Mouse (Mus musculus) cerebellum, postnatal 10 days (tissue): ENCODE measurements at regions not wholly inside any gene's neighbourhood (a gene's known extent, or its start where the extent isn't known, plus 50 kb on each side); places are given as distances from the start of the nearest gene placed in this dataset.
"Not testable (repeated sequence)": the region's sequence is repeated elsewhere in the genome, so short reads cannot be mapped to it uniquely, and the experiment has no call there.

Experiments used
- DNase-seq, 2 experiments: peaks; one replicate each; pipeline ENCODE4 v3.0.0; 2021; ENCODE audit warnings: mixed read lengths in 2 of 2

DNA sequence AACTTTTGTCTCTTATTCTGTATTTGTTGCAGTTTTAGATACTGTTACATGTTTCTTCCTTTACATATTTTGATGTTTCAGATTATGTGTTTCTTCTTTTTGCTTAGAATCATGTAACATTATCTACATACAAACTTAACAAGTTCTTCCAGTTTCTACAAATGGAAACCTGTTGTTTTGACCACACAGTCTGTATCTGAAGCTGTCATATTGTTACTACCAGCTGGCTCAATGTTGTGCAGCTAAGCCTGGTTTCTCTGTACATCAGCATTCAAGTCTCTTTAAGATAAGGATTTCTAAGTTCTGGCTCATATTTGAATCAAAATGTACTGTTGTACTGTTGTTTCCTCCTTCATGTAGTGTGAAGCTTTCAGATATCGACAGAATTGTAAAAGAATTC, 65.4 kb upstream of the Vps41 start:
- DNase-seq, result no peak

DNA sequence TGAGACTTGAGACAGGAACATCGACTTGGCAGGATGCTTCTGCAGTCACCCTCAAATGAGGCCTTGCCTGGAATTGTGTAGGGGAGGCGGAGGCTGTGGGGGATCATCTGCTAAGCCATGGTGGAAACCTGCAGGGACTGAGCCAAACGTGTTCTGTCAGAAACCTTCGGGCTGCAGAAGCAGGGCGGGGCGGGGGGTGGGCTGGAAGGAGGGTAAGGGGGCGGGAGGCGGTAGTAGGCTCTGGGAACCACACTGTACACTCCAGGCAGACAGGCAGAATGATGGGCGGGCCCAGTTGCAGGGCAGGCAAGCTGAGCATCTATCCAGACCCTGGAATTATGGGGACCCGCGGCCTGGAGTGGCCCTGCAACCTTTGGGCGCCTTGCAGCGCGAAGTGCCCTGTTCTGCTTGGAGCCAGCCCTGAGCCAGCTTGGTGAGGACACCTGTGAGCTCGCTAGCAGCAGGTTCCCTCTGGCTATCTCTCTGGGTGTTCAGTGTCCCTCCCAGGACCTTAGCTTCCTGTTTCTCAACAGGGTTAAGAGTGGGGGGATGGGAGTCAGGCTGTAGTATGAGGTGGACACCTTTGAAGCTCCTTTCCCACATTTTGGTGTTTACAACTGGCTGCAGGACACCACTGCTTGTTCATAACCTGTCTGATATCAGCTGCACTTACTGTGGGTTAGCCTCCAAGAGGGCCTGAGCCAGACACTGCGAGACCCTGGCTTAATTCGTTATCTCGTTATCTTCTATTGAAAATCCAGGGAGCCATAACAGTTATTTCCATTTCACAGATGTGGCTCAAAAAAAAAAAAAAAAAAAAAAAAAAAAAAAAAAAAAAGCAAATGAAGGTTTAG, 102.1 kb upstream of the Vps41 start:
- DNase-seq, result peak; percentile 21 to 32

GRCm38 (mm10) chr13:18580718-18581550, 136.2 kb upstream of the Vps41 start:
- DNase-seq, result peak; percentile 19 to 39

- DNase-seq, result no peak
These were observed 141.1 kb upstream of the Vps41 start for GRCm38 (mm10) chr13:18576016-18576415.

GRCm38 (mm10) chr13:18575599-18575998, 141.5 kb upstream of the Vps41 start:
- no peak for DNase-seq

DNA sequence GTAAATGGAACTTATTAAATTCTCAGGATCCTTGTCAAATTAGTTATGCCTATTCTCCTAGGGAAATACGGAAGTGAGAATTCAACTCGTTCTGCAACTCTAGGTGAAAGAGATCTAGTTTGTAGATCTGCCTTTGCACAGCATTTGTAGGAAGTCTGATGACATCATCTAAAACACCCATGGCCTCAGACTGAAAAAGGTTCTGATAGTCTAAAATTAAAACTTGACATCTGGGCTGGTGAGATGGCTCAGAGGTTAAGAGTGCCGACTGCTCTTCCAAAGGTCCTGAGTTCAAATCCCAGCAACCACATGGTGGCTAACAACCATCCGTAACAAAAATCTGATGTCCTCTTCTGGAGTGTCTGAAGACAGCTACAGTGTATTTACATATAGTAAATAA, 144.5 kb upstream of the Pou6f2 start:
- not testable (repeated sequence) for DNase-seq

DNA sequence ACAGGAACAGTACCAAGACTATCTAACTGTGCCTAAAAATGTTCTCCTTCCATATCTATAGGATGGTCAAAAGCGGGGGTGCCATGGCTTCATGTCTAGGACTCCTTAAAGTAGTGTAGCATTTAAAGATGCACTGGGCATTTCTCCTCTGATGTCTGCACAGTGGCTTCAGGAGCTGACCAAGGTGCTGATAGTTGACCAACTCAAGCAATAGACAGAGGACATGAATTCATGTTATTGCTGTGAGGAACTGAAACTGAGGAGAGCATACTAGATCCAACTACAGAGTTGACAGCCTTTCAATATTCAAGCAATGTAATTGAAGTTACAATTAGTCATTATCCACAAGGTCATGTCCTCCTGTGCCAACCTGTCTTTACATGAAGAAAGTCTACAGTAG, 133.0 kb upstream of the Pou6f2 start:
- no peak for DNase-seq

DNA sequence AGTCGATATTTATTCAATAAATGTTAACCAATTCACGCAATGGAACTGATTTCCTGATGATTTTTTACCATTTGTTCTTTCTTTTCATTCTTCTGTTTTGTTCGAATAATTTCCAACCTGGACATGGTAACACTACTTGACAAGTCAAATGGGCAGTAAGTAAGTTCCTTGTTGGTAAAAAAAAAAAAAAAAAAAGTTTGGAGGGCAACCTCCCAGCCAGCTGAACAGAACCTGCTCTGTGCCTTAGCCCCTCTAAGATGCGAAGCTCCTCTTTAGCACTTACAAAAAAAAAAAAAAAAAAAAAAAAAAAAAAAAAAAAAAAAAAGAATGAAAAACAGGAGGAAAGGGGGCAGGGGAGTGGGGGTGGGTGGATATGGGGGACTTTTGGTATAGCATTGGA, 100.7 kb upstream of the Pou6f2 start:
- DNase-seq, result no peak

DNA sequence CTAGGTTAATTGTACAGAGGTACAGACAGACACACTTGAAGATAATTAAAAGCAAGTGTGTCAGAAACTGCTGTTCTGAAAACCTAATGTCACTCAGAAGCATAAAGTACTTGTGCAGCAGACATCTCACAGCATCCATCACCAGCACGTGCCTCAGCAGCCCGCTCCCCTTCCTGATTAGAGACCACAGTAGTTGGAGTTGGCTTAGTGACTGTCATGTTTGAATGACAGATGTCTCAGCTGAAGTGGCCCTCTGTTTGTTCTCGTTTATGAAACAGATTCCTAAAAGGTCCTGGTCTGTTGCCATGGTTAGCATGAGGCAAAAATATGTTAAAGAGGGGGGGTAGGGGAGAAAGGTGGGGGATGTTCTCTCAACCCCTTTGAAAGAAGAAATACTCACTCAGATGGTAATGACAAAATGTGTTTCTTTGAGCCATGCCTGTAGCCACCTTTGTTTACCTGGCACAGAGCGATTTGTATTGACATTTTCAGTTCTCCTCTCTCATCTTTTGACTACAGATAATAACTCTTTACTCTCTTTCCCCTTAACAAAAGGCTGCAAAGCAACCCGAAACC, 100.2 kb upstream of the Pou6f2 start:
- DNase-seq, result no peak

GRCm38 (mm10) chr13:18495021-18495811, 97.7 kb upstream of the Pou6f2 start:
- no peak for DNase-seq

GRCm38 (mm10) chr13:18485785-18486184, 88.3 kb upstream of the Pou6f2 start:
- not testable (repeated sequence) for DNase-seq

DNA sequence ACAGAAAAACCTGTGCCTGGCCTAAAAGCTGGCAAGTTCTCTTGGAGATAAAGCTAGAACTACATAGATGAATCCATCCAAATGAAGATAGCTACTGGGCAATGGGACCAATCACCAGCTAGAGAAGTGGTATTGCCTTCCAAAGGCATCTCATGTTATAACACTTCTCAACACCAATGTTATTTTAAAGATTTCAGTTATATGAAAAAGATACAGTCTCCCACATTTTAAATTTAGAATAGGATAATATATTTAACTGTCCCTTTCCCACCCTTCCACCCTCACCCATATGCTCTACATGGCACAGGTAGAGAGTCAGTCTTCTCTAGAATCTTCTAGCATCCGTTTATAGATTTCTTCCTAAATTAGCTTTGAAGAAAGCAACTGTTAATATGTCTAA, 87.6 kb upstream of the Pou6f2 start:
- no peak for DNase-seq

- peak; percentile 8 to 13 for DNase-seq
These were observed 78.8 kb upstream of the Pou6f2 start for GRCm38 (mm10) chr13:18476311-18476710.

DNA sequence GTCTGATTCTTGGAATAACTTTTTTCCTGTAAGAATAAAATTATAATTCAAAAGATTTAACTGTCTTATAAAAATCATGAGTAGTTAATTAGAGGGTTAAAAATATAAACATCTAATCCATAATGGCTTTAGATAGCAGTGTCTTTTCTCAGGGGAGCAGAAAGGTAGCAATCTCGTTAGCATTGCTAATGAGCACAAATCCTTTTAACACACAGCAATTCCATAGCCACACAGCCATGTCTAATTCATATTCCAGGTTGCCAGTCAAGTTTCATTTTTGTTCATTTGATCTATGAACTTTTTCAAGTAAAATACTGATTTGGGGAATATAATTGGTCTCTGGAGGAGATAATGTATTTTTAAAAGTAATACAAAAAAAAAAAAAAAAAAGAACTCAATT, 74.0 kb upstream of the Pou6f2 start:
- DNase-seq, result no peak

- peak; percentile 11 to 12 for DNase-seq
These were observed 68.4 kb upstream of the Pou6f2 start for GRCm38 (mm10) chr13:18465921-18466320.

- no peak for DNase-seq
These were observed 64.7 kb upstream of the Pou6f2 start for GRCm38 (mm10) chr13:18462221-18462620.

DNA sequence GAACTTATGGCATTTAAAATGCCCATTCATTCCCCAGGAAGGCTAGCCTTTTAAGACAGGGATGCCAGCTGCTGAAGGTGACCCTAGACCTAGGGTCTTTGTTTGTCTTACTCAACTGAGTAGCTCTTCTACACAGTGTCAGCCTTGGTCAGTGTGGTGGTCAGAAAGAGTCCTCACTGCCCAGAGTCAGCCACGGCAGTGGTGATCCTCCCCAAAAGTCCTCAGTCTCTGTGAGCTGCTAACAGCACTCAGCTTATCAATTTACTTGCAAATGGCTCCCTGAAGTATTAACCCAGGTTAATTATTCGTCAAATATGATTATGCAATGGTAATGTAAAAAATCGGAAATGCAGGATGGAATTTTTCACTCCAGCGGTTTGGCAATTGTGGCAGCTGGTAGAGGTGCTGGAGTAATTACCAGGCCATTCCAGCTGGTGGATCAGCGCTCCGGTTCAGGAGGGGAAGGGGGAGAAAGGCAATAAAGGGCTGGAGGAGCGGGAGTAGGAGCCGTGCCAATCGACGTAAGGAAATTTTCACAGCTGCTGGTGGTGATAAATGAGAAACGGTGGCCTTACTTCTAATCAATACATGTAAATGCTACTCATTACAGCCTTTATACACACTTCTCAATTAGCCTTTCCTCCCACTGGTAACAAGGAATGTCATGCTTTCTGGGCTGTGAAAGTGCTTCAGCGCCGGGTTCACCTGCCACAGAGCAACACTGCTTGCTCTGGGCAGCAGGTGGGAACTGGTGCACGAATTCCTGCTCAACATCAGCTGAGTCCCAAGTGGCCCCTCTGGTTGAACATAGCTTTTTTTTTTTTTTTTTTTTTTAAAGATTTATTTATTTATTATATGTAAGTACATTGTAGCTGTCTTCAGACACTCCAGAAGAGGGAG, 60.1 kb upstream of the Pou6f2 start:
- peak; percentile 3 to 5 for DNase-seq
